Mouse (Mus musculus) liver, embryonic 14.5 days (tissue): ENCODE data around the gene Ggt1. TPM values are rescaled to one million over a fixed set of nuclear protein-coding genes. Genes with fewer than 3 reads are reported as not detected.

Source experiments
- ATAC-seq: fragments of 200-750 bp; cut with Nextera tagmentation; 2 replicates; pipeline ENCODE4 v1.8.0; 2017; ENCODE audit warnings: moderate number of reproducible peaks, mild to moderate bottlenecking, moderate library complexity; ENCODE audit not compliant: insufficient read depth
- DNase-seq, 3 experiments: peaks; one replicate each; pipeline ENCODE4 v3.0.0-alpha.2; 2012 to 2013; ENCODE audit warnings: low read depth in 3 of 3, low spot score in 3 of 3
- H3K27ac ChIP-seq: fragments of 300-500 bp; sonication (generic); 2 replicates; pipeline ENCODE4 v1.5.1; 2014; ENCODE audit warnings: moderate library complexity, mild to moderate bottlenecking, control low read depth, inconsistent platforms
- H3K27me3 ChIP-seq: fragments of 300-500 bp; sonication (generic); 2 replicates; pipeline ENCODE4 v1.6.1; 2014; ENCODE audit warnings: mild to moderate bottlenecking, low read length, moderate library complexity; ENCODE audit not compliant: control insufficient read depth, insufficient read depth
- H3K36me3 ChIP-seq: fragments of 300-500 bp; sonication (generic); replicated peaks from 2 replicates; pipeline ENCODE4 v1.6.1; 2014; ENCODE audit warnings: low read depth; ENCODE audit not compliant: control insufficient read depth, insufficient read depth
- H3K4me1 ChIP-seq, 2 experiments: fragments of 200-500 bp in 1 of 2; fragments of 300-500 bp in 1 of 2; sonication (generic) in 1 of 2; replicated peaks; 2 replicates each; pipeline ENCODE4 v1.6.1; 2012 to 2014; ENCODE audit warnings: antibody characterized with exemption in 1 of 2, inconsistent platforms in 1 of 2, low read length in 1 of 2; ENCODE audit not compliant: control insufficient read depth in 2 of 2, insufficient read depth in 2 of 2
- H3K4me2 ChIP-seq: fragments of 300-500 bp; sonication (generic); 2 replicates; pipeline ENCODE4 v1.6.1; 2014; ENCODE audit warnings: low read depth, mild to moderate bottlenecking, control low read depth, moderate library complexity
- H3K4me3 ChIP-seq, 2 experiments: fragments of 200-500 bp in 1 of 2; fragments of 300-500 bp in 1 of 2; sonication (generic) in 1 of 2; 2 replicates each; pipeline ENCODE4 v1.5.1; 2012 to 2014; ENCODE audit warnings: low read depth in 2 of 2, low read length in 2 of 2, mild to moderate bottlenecking in 2 of 2, control low read depth in 1 of 2, inconsistent platforms in 1 of 2, moderate library complexity in 1 of 2; ENCODE audit not compliant: insufficient read depth in 1 of 2
- H3K9ac ChIP-seq: fragments of 300-500 bp; sonication (generic); replicated peaks from 2 replicates; pipeline ENCODE4 v1.6.1; 2014; ENCODE audit warnings: mild to moderate bottlenecking, control low read depth, moderate library complexity
- H3K9me3 ChIP-seq: fragments of 300-500 bp; sonication (generic); 2 replicates; pipeline ENCODE4 v1.6.1; 2016; ENCODE audit warnings: low read length, mixed read lengths; ENCODE audit not compliant: control insufficient read depth
- CTCF ChIP-seq: IDR thresholded peaks from 2 replicates; pipeline ENCODE4 v1.5.1; 2016; ENCODE audit warnings: antibody characterized with exemption, low read depth, control low read depth
- EP300 ChIP-seq: IDR thresholded peaks from 2 replicates; pipeline ENCODE4 v1.6.1; 2016; ENCODE audit warnings: antibody characterized with exemption, low read depth
- WGBS: fragments of 180-500 bp; shearing (Covaris S2); extraction: QIAGEN DNeasy Blood & Tissue Kit; methylation state at CpG from one replicate; pipeline ENCODE4 v1.1.7; 2014; ENCODE audit not compliant: insufficient replicate concordance; 5-methylcytosine and 5-hydroxymethylcytosine counted together
- polyA plus RNA-seq, 2 experiments: library from polyadenylated mRNA; depleted of rRNA in 1 of 2; stranded (reverse) in 1 of 2; unstranded in 1 of 2; fragments of >200 nt; fragmentation: Nextera tagmentation in 1 of 2; extraction: Ambion mirVana in 1 of 2; gene quantifications; 2 replicates each; pipeline versions ENCODE4 v1.2.1 to v1.2.3; 2012 to 2014

Gene Ggt1
- polyA plus RNA-seq, 2 experiments = 4.3 to 5.2 TPM

DNA sequence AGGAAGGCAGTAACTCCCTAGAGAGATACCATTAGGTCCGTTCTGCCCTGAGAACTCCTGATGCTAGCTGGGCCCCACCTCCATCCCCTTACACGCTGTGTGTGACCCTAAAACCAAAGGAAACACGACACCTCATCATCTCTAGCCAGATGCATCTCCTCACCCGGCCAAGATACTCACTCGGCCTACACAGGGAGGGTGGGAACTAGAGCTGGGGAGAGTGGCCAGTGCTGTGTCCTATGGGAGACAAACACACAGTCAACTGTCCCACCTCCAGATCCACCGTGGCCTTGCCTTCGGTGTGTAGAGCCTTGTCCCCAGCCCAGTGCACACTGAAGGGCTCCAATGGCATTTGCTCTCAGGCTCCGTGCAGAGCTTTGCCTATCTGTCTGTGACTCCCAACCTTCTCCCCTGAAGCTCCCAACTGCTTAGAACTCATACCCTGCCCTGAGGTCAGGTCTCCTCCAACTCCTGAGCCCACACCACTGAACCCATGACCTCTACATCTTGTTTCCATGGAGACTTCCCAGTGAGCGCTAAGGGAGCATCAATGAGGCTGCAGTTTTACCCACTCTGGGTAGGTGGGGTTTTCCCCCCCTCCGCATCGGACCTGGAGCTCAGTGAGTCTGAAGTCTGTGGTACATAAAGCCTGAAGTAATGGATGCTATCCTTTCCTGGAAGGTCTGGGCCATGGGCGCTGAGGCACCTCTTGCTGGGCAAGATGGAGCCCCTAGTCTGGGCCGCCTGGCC lies 8.5 kb upstream of the Ggt1 start:
- 66% methylated on average over 13 of the region's 13 CpGs for WGBS
- Histone ChIP-seq H3K4me1 (peaks cover 0 to 4% of the 10 kb centered on the region in 2 experiments; a peak in 1 of 4 replicates), H3K9me3 (no peaks in the 10 kb centered on the region), H3K9ac (no peak overlapping the region), H3K36me3 (no peaks in the 10 kb centered on the region), H3K4me3 (no peak overlapping the region), H3K4me2 (no peak overlapping the region), H3K27me3 (no peaks in the 10 kb centered on the region), H3K27ac (no peak overlapping the region)
- DNase-seq = no peak
- no peak for ATAC-seq
- TF ChIP-seq CTCF = no peak
- TF ChIP-seq EP300 = no peak

DNA sequence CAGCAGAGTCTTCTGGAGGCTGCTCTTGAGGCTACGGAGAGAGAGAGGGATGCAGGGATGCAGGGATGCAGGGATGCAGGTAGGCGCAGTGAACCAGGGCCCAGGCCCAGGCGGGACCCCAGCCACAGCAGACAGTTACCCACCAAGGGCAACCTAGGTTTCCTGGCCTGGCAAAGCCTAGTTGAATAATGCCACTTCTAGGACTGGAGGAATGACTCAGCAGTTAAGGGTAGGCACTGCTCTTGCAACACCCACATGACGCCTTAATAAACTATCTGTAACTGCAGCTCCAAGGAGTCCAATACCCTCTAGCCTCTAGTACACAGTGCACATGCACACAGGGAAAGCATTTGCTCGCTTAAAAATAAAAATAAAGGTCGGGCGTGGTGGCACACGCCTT lies 7.3 kb upstream of the Ggt1 start:
- 50% methylated on average over 8 of the region's 8 CpGs for WGBS
- TF ChIP-seq CTCF = no peak
- no peak for TF ChIP-seq EP300
- Histone ChIP-seq H3K9ac (no peak overlapping the region), H3K4me1 (peaks cover 0 to 4% of the 10 kb centered on the region in 2 experiments; a peak in 1 of 4 replicates), H3K27me3 (peaks cover 10% of the 10 kb centered on the region), H3K4me3 (no peak overlapping the region), H3K27ac (no peak overlapping the region), H3K36me3 (no peaks in the 10 kb centered on the region), H3K4me2 (no peak overlapping the region), H3K9me3 (no peaks in the 10 kb centered on the region)
- no peak for DNase-seq
- no peak for ATAC-seq

DNA sequence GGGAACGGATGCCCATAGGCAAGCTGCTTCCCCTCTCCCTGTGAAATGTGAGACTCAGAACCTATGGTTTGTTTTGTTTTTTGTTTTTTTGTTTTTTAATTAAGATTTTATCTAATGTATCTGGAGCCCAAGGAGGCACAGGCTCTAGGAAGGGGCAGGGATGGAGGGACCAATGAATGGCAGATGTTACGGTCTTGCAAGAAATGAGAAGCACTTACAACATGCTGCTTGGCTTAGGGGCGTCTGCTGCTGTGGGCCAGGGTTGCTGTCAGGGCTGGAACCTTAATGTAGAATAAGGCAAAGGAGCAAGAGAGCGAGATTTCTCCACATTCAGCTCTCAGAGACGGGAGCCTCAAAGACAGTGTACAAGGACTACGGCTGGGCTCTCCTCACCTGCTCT lies 5.8 kb upstream of the Ggt1 start:
- peaks cover 24% of the 10 kb centered on the region for H3K27me3 ChIP-seq
- H3K4me3 ChIP-seq = no peak overlapping the region

GRCm38 (mm10) chr10:75556026-75556425 lies 5.4 kb upstream of the Ggt1 start:
- Histone ChIP-seq H3K4me3 (no peak overlapping the region), H3K9me3 (no peaks in the 10 kb centered on the region), H3K4me1 (no peaks in the 10 kb centered on the region; a peak in 1 of 4 replicates), H3K4me2 (no peak overlapping the region), H3K27ac (no peak overlapping the region), H3K36me3 (no peaks in the 10 kb centered on the region), H3K27me3 (peaks cover 29% of the 10 kb centered on the region), H3K9ac (no peak overlapping the region)
- DNase-seq (no peak), ATAC-seq (no peak)
- WGBS = 65% methylated on average over 9 of the region's 9 CpGs
- TF ChIP-seq EP300 (no peak), CTCF (no peak)

More for the DNA sequence above, 5.8 kb upstream of the Ggt1 start:
- Histone ChIP-seq H3K36me3 (no peaks in the 10 kb centered on the region), H3K27ac (no peak overlapping the region), H3K4me2 (no peak overlapping the region), H3K9me3 (no peaks in the 10 kb centered on the region), H3K4me1 (peaks cover 0 to 2% of the 10 kb centered on the region in 2 experiments; a peak in 1 of 4 replicates), H3K9ac (no peak overlapping the region)
- ATAC-seq (no peak), DNase-seq (no peak)
- TF ChIP-seq EP300 (no peak), CTCF (no peak)
- 70% methylated on average over 6 of the region's 6 CpGs for WGBS

DNA sequence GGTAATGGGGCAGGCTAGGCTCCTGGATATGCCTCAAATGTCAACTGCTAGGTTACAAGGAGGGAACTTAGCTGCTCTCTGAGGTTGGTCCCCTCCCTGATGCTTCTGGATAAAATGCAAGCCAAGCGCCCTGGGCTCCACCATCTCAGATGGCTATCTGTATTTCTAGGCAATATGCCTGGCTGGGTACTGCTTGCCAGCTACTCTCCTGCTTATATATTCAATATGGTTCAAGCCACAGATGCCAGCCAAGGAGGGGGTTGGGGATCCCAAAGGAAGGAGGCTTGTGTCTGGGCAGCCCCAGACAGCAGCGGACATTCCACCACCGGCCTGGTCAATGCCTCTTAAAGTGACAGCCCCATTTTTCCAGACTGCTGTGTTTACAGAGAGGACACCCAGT lies 2.9 kb upstream of the Ggt1 start:
- DNase-seq = no peak
- no peak overlapping the region for H3K4me2 ChIP-seq
- H3K9me3 ChIP-seq = no peaks in the 10 kb centered on the region
- TF ChIP-seq CTCF (no peak), EP300 (no peak)
- H3K36me3 ChIP-seq = no peaks in the 10 kb centered on the region
- no peak overlapping the region for H3K27ac ChIP-seq
- peaks cover 38% of the 10 kb centered on the region for H3K27me3 ChIP-seq
- H3K4me1 ChIP-seq = no peaks in the 10 kb centered on the region
- no peak overlapping the region for H3K9ac ChIP-seq
- H3K4me3 ChIP-seq = no peak overlapping the region
- 32% methylated on average over 3 of the region's 3 CpGs for WGBS
- no peak for ATAC-seq
